Mouse (Mus musculus) heart, postnatal 36 days (tissue): ENCODE measurements at regions not wholly inside any gene's neighbourhood (a gene's known extent, or its start where the extent isn't known, plus 50 kb on each side); places are given as distances from the start of the nearest gene placed in this dataset.
"Not testable (repeated sequence)": the region's sequence is repeated elsewhere in the genome, so short reads cannot be mapped to it uniquely, and the experiment has no call there.

Experiments used
- DNase-seq, 2 experiments: peaks; one replicate each; pipeline ENCODE4 v3.0.0; 2021 to 2022
- intact Hi-C: fragments of 180-260 bp; cut with DNase I; formaldehyde crosslinking; loops from one replicate; pipeline ENCODE4 v1.15.1; 2025

DNA sequence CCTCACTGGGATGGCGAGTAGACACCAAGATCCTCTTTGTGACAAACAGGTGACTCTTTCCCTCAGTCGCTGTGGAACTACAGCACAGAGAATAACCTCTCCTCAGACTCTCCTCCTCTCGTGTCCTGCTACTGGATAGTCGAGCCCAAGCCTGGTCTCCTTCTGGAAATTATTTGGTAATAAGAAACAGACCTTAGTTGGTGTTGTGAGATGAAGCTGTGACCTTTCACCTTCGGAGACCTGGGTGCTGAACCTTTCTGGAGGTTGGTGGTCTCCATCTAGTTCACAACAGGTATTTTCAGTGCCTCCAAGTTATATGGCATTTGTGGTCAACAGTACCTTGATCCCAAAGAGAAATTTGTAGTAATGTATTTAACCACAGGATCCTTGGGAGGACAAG, 365.1 kb downstream of the Fbxo8 start:
- DNase-seq: no peak
- intact Hi-C loops: no loop called here

DNA sequence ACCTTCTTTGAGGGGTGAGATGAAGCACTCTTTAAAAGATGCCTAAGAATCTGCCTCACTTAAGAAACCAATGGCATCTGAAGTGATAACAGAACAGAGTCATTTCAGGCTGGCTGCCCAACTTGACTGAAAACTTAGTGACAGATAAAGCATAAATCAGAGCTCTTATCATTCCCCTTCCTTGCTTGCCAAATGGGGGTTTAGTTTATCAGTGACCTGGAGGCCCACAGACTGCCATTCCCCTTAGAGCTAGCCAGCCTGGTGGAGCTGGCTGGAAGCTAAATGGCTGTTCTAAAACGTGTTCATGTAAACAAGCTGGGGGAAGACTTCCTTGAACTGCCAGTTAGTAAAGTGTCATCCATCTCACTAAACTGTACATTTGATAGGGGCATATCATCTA, 373.8 kb downstream of the Fbxo8 start:
- no peak for DNase-seq
- intact Hi-C loops: no loop called here

DNA sequence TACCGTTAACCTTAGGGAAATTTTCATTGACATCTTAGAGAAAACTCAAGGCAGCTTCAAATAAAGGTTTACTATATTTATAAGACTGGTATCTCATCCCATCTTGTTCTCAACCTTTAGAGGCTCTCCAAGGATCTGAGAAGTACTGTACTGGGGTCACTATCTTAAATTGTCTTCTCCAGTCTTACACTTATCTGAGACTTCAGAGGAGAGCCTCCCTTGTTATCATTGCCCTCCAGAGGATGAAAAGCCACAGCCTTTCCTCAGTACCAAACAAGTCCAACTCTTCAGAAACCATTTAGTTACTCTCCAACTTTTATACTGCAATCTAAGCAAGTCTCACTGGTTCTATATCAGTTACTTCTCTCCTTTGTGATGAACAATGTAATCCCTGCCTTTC, 376.3 kb downstream of the Fbxo8 start:
- DNase-seq: no peak
- intact Hi-C loops: no loop called here

DNA sequence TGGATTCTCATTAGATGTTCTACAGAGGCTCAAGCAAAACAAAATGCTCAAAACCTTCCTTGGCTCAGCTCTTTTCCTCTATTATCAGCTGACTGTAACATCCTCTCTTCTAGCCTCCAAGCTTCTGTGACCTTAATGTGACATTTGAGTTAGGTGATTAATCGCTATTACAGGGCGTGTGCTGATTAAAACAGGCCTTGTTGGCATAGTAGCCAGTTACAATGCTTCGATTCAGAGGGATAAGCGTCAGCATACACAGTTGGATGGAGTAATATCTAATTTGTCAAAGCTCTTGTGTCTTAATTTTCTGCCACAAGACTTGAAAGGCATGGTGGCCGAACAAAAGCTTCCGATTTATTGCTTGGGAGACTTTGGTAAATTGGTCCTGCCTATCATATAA, 378.2 kb downstream of the Fbxo8 start:
- intact Hi-C loops: no loop called here
- no peak for DNase-seq

DNA sequence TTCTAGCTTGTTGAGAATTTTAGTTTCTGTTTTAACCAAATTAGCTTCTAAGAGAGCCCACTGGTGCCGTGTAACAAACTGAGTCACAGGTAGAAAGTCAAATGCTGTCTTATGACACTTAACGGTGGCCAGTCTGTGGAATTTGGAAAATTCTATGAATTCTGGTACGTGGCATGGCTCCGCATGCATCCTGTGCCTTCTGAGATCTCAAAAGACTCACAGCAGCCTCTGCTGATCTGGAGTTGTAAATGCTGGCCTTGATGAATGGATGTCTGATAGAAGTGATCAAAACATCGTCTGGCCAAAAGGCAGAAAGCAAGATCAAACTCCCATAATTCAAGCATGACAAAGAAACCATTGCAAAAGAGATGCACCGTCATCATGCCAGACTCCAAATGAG, 381.5 kb downstream of the Fbxo8 start:
- intact Hi-C loops: no loop called here

DNA sequence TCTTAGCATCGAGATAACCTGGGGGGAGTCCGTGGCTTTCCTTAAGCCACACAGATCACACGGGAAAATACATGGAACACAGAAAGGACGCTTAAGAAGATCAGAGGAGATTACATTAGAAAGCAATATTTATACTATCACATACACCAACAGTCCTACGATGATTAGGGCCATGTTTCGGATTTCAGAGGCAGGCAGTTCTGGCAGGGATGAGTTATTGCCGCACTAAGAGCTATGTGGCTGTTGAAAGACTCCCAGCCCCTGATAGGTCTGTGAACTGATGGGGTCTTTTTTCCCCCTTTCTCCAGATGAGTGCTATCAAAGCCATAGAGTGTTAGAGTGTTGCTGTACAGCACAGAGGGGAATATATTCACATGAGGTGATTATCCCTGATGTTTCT, 358.6 kb upstream of the Hand2 start:
- intact Hi-C loops: no loop called here
- no peak for DNase-seq

More for the DNA sequence above, 381.5 kb downstream of the Fbxo8 start:
- DNase-seq: no peak

DNA sequence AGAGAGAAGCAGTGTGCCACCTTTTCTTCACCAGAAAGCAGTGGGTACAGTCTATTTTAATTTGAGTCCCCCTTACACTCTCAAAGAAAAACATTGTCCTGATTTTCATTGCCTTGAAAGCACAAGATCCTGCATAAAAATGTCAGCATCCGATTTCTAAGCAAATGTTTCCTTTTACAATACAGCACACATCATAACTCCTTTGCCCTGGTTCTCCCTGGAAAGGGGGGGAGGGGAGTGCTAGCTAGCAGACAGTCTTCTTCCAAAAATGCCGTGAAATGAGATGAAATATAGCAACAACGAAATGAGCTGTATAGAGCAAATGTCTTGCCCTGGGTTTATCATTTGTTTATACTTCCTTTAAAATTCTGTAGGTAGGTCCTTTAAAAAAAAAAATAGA, 350.5 kb upstream of the Hand2 start:
- intact Hi-C loops: no loop called here
- no peak for DNase-seq

DNA sequence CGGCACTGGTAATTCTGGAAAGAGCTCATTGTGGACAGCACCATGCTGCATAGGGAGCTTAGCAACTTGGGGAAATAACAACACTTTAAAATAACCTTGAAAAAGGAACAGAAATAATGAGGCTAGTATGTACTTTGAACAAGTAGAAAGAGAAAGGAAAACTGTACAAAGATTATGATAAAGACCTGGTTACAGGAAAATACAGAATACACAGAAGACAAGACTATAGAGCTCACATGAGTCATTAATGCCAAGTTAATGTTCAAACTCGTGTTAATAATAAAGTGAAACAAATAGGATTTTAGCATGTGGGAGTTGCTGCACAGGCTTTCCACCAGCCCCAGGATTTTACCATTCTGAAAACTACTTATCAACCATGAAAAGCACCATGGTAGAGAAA, 341.8 kb upstream of the Hand2 start:
- intact Hi-C loops: no loop called here
- no peak for DNase-seq

DNA sequence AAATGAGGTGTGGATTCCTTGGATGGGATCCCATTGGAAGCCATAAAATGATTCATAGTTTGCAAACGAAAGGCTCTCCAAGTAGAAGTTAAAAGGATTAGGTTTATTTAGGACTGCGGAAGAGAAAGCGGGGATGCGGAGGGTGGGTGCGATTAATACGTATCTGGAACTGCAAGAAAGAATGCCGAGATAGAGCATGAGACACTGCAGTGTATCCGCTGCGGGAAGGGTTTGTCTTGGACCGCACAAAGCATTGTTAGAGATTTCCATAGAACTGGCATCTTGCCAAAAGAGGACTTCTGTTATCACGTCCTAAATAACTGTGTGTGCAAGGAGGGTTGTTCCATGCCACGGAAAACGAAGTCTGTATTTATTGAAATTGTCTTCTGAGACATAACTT, 341.4 kb upstream of the Hand2 start:
- DNase-seq: peak in 1 of 2 experiments; percentile 16
- intact Hi-C loops: no loop called here

DNA sequence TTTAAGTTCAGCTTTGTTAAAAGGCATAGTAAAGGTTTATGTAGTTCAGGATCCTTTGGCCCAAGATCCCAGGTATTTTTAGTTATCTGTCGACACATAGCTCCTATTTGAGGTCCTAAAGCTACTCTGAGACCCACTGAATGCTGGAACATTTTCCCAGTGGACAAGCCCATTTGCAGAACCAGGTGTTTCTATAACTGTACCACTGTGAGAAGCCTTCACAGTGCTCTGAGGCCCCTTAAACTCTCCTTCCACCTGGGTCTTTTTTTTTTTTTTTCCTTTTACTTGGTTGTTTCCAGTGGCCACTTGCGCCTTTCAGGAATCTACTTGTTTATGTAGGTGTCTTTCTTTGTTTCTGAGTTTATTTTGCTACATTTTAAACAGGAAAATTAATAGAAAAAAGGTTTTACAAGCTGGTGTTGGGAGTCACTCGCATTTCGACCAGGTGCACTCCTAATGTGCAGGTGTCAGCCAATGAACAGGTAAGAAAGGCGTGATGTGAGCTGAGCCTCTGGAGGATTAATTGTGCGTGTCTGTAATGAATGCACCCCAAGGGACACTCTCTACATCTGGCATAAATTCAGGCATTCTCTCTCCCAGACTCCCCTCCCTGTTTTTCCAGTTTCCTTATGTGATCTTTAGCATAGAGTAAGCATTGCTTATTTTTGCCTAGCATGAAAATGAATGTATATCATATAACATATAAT, 310.3 kb upstream of the Hand2 start:
- no peak for DNase-seq
- intact Hi-C loops: no loop called here

DNA sequence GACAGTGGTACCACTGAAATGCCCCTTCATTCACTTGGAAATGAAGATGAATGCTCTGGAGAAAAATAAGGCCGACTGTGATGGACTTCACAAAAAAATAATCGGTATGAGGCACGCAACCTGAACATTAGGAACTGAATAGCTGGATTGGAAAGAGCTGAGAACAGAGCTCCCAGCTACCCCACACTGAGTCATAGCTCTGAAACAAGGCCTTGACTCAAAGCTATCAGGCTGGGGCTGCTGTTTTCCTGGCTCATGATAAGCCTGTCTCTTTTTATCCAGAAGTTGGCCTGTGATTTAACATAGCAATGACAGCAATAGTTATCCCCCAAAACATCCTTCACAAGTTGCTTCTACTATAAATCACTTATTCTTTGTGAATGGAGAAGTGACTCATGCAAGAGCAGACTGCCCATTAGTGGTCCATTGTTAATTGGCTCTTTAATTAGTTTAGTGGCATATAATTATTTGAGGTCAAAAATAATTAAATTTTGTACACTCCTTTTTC, 306.9 kb upstream of the Hand2 start:
- intact Hi-C loops: no loop called here
- no peak for DNase-seq

DNA sequence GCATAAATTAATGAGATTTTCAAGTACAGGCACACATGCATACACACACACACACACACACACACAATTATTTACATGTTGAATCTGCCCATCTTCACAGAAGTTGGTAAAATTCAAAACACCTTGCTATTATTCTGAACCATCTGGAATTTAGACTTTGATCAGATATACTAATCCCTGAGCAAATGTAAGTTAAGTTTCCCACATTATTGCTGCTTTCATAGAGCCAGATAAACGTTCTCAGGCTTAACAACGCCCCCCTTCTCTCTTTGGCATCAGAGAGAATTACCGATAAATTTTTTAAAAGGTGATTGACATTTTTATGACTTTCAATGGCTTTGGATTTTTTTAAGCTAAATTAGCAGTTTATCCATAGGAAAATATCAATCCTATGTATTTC, 304.5 kb upstream of the Hand2 start:
- DNase-seq: no peak
- intact Hi-C loops: no loop called here

DNA sequence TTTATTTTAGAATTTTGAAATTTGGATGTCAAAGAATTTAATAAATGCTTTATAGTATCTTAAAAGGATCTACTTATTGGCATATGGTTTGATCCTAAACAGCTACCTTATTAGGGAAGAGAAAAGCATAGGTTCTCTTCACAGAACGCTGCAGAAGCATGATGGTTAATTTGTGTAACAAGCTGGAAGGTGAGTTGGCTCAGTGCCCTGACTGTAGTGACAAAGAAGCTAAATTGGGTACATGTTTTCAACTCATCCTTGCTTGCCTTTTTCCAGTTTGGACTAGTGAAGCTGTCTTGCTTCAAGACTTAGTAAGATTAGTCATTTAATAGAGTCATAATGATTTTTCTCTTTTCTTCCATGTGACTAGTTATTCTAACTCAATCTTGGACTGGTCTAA, 292.7 kb upstream of the Hand2 start:
- DNase-seq, intact Hi-C loops: not testable (repeated sequence)

DNA sequence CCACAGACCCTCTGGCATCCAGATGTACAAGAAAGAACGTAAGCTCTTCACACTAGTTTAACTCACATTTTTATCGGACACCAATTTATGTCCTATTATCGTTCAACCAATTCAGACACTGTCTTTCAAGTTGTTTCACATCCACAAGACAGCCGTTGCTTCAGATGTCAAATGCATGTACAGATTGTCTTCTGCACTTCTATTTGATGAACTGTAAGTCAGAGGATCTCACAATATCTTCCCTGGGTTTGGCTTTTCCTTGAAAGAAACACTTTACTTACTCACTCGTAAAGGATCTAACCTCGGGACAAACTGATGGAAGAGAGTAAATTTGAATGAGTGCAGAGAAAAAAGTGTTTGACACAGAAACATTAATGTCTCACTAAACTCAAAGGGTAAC, 272.3 kb upstream of the Hand2 start:
- DNase-seq: no peak
- intact Hi-C loops: no loop called here

DNA sequence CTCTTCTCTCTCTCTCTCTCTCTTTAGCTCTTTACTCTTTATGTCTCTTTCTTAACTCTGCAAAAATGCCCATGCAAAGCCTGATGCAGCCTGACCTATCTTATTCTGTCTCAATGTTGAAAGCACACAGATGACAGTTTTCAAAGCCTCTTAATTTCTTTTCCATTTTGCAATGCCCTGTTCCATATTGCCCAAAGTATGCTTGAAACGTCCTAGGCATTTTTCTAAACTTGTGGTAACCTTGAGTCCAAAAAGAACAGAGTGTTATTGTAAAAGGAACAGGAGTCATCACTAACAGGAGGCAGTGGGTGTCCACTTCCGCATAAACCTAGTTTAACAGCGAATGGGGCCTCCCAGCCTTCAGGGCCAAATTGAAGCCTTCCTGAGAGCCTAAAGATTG, 271.9 kb upstream of the Hand2 start:
- no peak for DNase-seq

DNA sequence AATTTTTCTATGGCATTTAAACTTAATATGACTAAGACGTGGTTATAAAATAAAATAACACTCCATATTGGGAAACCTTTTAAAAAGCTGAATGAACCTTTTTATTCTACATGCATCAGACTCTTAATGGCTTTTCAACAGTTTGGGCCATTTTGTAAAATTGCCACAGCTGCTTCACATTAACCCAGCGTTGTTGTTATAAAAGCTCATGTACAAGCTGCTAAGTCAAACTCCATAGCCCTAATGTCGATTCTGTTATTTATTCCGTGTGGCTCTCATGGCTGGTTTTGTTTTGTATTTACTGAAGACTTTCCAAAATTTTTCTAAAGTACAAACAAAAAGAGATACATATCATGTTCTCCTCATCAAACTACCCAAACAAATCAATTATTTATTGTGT, 268.1 kb upstream of the Hand2 start:
- intact Hi-C loops: no loop called here

More for the DNA sequence above, 271.9 kb upstream of the Hand2 start:
- intact Hi-C loops: no loop called here

DNA sequence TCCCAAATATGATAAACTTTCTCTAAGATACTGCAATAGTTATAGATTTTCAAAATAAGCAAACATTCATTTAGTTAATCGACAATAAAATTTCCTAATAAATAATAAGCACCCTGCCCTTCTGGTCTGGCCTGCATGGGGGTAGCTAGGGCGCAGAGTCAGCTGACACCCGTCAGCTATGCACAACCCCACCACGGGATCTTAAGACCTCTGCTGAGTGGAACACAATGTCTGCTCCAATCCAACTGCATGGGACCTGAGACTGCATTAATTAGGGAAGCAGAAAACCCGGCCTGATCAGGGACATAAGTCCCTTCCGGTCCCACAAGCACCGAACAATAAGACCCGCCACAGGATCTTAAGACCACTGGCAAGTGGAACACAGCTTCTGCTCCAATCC, 243.8 kb upstream of the Hand2 start:
- intact Hi-C loops: no loop called here
- no peak for DNase-seq

More for the DNA sequence above, 268.1 kb upstream of the Hand2 start:
- DNase-seq: no peak

DNA sequence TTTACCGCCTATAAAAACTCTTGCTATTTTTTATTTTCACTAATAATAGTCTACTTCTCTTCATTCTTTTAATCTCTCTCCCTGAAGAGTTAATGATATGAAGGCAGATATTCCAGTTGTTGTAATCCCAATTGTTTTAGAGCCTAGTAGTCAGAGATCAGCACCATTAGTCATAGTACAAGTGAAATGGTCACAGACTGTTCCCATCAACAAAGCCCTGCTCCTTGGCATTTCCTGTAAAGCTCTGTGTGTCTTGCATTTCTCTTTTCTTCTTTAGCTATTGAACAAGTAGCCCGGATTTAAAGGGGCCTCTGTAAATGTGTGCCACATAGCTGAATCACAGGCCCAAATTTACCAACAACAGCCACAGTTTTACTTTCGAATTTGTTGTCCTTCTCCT, 234.0 kb upstream of the Hand2 start:
- no peak for DNase-seq

DNA sequence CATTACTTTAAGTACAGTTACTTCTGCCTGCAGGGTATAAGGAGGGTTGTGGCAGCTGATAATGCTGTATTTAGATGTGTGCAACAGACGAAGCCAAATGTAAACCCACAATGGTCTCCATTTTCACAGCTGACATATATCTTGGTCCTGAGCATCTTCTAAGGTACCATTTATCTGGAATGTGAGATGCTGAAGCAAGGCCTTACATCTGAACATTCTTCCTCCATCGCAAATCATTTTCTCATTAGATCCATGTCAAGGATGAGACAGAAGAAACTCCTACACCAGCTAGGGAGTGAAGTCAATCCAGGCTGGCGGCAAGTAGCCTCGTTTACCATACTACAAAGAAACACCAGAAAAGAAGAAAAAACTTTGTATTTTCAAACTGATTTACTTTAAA, 228.4 kb upstream of the Hand2 start:
- DNase-seq: no peak
- intact Hi-C loops: no loop called here

More for the DNA sequence above, 234.0 kb upstream of the Hand2 start:
- intact Hi-C loops: no loop called here

DNA sequence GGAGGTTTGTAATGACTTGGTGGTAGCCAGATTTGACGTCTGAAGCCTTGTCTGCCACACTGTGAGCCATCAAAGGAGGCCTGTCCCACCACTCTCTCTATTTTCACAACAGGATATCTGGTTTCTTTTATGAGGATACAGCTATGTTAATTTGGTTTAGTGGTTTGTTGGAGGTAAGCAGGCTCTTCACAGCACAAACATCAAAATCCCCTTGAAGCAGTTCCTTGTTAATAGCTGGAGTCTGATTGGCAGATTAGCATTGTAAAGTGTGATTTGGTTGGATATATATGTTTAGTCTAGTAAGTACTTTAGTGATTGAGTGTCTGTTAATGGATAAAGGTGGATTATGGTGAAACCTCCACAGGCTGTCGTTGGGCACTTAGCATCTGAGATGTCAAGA, 225.6 kb upstream of the Hand2 start:
- intact Hi-C loops: no loop called here
- DNase-seq: no peak

DNA sequence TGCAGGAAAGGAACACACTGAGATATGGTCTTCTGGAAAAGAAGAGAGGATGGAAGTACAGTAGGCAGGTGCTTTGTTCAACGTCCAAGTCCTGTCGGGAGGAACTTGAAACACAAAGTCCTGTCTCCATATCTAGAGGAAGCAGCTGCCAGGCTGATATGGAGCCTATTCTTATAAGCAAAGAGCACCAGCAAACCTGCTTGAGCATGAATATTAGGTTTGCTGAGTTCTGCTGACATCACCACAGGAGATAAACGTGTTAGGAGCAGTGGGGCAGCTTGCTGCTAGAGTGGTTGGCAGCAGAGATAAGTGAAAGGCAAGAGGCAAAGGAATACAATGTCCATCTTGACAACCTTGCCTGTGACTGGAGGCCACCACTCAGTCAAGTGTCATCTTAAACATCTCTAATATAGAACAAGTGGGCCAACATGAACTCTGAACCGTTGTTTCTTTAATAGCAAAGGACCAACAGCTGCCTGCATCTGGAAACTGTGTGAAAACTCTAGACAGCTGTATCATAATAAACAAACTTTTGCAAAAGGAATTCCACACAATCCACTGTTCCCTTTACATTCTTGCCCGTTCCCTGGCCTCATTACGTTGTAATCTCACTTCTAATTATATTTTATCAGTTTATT, 209.9 kb upstream of the Hand2 start:
- intact Hi-C loops, DNase-seq: not testable (repeated sequence)

DNA sequence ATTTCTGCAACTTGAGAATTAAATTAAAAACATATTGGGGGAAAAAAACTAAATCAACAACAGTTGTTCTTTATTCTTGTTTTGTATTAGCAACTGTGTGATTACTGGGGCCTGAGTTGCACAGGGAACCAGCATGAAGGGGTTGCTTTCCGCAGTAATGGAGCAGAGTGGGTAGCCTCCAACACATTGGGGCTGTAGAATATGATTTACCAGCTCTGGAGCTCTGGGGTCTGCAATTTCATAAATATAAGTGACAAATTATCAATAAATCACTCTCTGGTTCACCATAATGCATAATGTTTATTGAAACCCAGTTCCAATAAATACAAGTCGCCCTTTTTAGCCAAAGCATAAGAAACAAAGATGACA, 209.4 kb upstream of the Hand2 start:
- DNase-seq: no peak
- intact Hi-C loops: no loop called here

DNA sequence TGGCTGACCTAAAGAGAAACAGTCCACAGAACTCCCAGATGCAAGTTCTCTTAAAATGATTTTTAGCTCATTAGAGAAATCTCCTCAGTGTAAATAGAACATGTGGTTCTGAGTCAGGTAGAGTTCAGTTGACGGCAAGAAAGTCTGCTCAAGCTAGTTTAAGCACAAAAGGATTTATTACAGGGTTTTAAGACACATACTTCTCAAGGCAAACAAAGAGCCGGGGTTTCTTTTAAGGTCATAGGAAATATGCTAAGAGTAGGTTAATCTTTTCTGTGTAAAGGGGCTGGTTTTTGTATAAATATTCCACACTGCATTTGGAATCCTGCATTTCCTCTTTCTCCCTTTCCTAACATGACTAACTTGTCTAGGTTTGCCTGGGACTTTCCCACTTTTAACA, 206.9 kb upstream of the Hand2 start:
- intact Hi-C loops: no loop called here

More for the DNA sequence above, 206.9 kb upstream of the Hand2 start:
- no peak for DNase-seq
